Mouse (Mus musculus): ENCODE measurements around the gene Mpp2.

DNA sequence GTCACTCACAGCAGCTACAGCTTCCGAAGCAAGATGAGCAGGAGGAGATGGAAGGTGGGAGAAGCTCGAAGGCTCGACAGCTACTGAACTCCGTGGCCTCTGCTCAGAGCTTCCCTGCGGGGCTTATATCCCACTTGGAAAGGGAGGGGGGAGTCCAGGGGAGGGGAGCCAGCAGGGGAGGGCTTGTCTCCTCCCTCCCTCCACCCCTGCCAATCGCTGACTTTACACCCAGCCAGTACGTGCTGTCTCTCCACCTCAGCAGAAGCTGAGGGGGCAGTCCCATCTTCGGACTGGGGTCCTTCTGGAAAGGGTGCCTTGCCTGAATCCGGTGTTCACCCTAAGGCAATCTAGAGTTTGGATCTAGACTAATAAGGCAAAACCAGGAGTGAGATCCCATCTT, 19.4 kb upstream of the Mpp2 start, which contains the start of gene Pyy:
- TF ChIP-seq POLR2A (IDR thresholded peaks at IDR 0.05; ENCODE audit: insufficient read length, low read depth): no peak
- no peak for TF ChIP-seq USF1 (IDR thresholded peaks at IDR 0.05; ENCODE audit: low read depth)
- no peak for TF ChIP-seq CEBPB (IDR thresholded peaks at IDR 0.05; ENCODE audit: insufficient read depth, poor library complexity, severe bottlenecking)
- TF ChIP-seq TCF12 (IDR thresholded peaks at IDR 0.05; ENCODE audit: insufficient read depth, poor library complexity, severe bottlenecking): no peak
- no peak for TF ChIP-seq E2F4 (IDR thresholded peaks at IDR 0.05; ENCODE audit: insufficient read depth)
- TF ChIP-seq MAX (IDR thresholded peaks at IDR 0.05; ENCODE audit: low read depth): no peak
- TF ChIP-seq POLR2AphosphoS2 (IDR thresholded peaks at IDR 0.05; ENCODE audit: insufficient read length, low read depth): no peak
